Mouse (Mus musculus): ENCODE data around the gene Olfr202. TPM values are rescaled to one million over a fixed set of nuclear protein-coding genes. Genes with fewer than 3 reads are reported as not detected.
"Not testable (repeated sequence)": the region's sequence is repeated elsewhere in the genome, so short reads cannot be mapped to it uniquely, and the experiment has no call there.

Gene Olfr202
- total RNA-seq (2021), result not detected

- intact Hi-C loops (cut with DNase I), result no loop called here
- no peak for DNase-seq (ENCODE audit: low spot score)
Measured at GRCm38 (mm10) chr16:59286693-59287092, at the start of gene Olfr202. Olfr202 (minus strand) TSS chr16:59286793.

- no peak for DNase-seq (ENCODE audit: low spot score)
- intact Hi-C loops (cut with DNase I), result no loop called here
Measured at GRCm38 (mm10) chr16:59331038-59331437, 44.4 kb upstream of the Olfr202 start, which contains the start of gene Olfr205. Olfr205 (minus strand) TSS chr16:59331138.

DNA sequence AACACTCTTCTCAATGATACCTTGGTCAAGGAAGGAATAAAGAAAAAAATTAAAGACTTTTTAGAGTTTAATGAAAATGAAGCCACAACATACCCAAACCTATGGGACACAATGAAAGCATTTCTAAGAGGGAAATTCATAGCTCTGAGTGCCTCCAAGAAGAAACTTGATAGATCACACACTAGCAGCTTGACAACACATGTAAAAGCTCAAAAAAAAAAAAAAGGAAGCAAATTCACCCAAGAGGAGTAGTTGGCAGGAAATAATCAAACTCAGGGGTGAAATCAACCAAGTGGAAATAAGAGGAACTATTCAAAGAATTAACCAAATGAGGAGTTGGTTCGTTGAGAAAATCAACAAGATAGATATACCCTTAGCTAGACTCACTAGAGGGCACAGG is 36.7 kb upstream of the Olfr202 start:
- DNase-seq (ENCODE audit: low spot score); intact Hi-C loops (cut with DNase I): not testable (repeated sequence)

GRCm38 (mm10) chr16:59318148-59318547 is 31.6 kb upstream of the Olfr202 start, which contains the start of gene Olfr204:
Olfr204 (minus strand) TSS chr16:59318248.
- intact Hi-C loops (cut with DNase I), result no loop called here
- DNase-seq (ENCODE audit: low spot score), result no peak

DNA sequence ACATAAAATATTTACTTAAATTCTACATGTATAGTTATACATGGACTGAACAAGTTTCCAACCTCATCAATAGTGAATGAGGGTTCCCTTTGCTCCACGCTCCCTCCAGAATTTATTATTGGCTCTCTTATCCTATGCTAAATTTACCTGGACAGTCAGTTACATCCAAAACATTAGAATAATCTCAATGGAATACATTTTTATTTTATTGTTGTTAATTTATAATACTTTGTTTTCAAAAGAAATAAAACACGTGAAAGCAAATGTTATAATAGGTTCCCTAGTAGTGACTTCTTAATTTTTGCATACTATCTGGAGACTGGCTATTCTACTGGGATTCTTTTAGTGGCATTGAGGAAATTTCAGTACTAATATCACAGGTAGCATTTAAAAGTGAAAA is 12.0 kb upstream of the Olfr202 start, which contains the start of gene Olfr203:
Gene Olfr203 (plus strand): TSS at position 301 of the 400 bp plus-strand sequence.
- intact Hi-C loops (cut with DNase I), result no loop called here
- DNase-seq (ENCODE audit: low spot score), result no peak

- intact Hi-C loops (cut with DNase I); DNase-seq (ENCODE audit: low spot score): not testable (repeated sequence)
Measured at GRCm38 (mm10) chr16:59287576-59287975, 983 bp upstream of the Olfr202 start.

DNA sequence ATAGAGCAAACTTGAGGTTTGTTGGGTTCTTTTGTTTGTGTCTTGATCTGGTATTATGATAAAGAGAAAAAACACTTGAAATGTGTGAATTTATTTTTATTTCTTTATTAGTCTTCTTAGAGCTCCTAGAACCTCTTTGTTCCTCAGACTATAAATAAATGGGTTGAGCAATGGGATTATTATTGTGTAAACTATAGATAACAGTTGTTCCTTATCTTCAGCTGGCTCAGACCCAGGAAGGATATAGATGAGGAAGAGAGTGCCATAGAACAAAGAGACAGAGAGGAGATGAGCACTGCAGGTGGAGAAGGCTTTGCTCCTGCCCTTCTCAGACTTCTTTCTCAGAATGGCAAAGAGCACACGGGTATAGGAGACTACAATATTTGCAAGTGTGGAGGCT is 3.1 kb downstream of the Olfr202 start:
- no peak for DNase-seq (ENCODE audit: low spot score)
- intact Hi-C loops (cut with DNase I), result no loop called here

DNA sequence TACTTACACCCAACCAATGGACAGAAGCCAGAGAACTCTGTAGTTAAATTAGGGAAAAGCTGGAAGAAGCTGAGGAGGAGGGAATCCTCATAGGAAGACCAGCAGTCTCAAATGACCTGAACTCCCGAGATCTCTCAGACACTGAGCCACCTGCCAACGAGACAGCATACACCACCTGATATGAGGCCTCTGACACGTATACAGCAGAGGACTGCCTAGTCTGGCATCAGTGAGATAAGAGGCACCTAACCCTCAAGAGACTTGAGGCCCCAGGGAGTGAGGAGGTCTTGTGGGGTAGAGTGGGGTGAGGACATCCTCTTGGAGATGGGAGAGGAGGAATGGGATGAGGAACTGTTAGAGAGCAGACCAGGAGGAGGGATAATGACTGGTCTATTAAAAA is 6.1 kb downstream of the Olfr202 start:
- no peak for DNase-seq (ENCODE audit: low spot score)
- intact Hi-C loops (cut with DNase I), result no loop called here

GRCm38 (mm10) chr16:59272532-59272931 is 14.1 kb downstream of the Olfr202 start, which contains the start of gene Olfr201:
Olfr201 (minus strand) TSS chr16:59272632.
- DNase-seq (ENCODE audit: low spot score); intact Hi-C loops (cut with DNase I): not testable (repeated sequence)

- DNase-seq (ENCODE audit: low spot score); intact Hi-C loops (cut with DNase I): not testable (repeated sequence)
Measured at GRCm38 (mm10) chr16:59269097-59269496, 17.5 kb downstream of the Olfr202 start.

- intact Hi-C loops (cut with DNase I), result no loop called here
- DNase-seq (ENCODE audit: low spot score), result no peak
Measured at GRCm38 (mm10) chr16:59249684-59250083, 36.9 kb downstream of the Olfr202 start.

Other genes starting within 250 kb of the Olfr202 start
- gene Olfr187, start 247.0 kb downstream of the Olfr202 start, total RNA-seq (2021), result not detected
- not detected for gene Olfr190, start 208.8 kb downstream of the Olfr202 start, total RNA-seq (2021)
- not detected for gene Olfr191, start 197.0 kb downstream of the Olfr202 start, total RNA-seq (2021)
- not detected for gene Olfr193, start 174.9 kb downstream of the Olfr202 start, total RNA-seq (2021)
- gene Olfr194, start 165.7 kb downstream of the Olfr202 start, total RNA-seq (2021), result not detected
- not detected for gene Olfr195, start 139.7 kb downstream of the Olfr202 start, total RNA-seq (2021)
- not detected for gene Olfr196, start 116.3 kb downstream of the Olfr202 start, total RNA-seq (2021)
- gene Olfr198, start 83.3 kb downstream of the Olfr202 start, total RNA-seq (2021), result not detected
- gene Olfr199, start 67.0 kb downstream of the Olfr202 start, total RNA-seq (2021), result not detected
- not detected for gene Olfr201, start 14.2 kb downstream of the Olfr202 start, total RNA-seq (2021)
- gene Olfr203, start 12.1 kb upstream of the Olfr202 start, total RNA-seq (2021), result not detected
- gene Olfr204, start 31.5 kb upstream of the Olfr202 start, total RNA-seq (2021), result not detected
- gene Olfr205, start 44.3 kb upstream of the Olfr202 start, total RNA-seq (2021), result not detected
- gene Olfr206, start 62.5 kb upstream of the Olfr202 start, total RNA-seq (2021), result not detected
- gene Olfr209, start 77.2 kb upstream of the Olfr202 start, total RNA-seq (2021), result not detected
- gene Gabrr3, start 120.5 kb upstream of the Olfr202 start, total RNA-seq (2021), result under 1 TPM in 1 of 2 experiments, not detected in 1; 0.06 TPM
- gene Riox2, start 185.0 kb upstream of the Olfr202 start, total RNA-seq (2021), result 10 to 100 TPM; 16.6 to 17.9 TPM